Mouse (Mus musculus): ENCODE data around the gene Tnfrsf9.

DNA sequence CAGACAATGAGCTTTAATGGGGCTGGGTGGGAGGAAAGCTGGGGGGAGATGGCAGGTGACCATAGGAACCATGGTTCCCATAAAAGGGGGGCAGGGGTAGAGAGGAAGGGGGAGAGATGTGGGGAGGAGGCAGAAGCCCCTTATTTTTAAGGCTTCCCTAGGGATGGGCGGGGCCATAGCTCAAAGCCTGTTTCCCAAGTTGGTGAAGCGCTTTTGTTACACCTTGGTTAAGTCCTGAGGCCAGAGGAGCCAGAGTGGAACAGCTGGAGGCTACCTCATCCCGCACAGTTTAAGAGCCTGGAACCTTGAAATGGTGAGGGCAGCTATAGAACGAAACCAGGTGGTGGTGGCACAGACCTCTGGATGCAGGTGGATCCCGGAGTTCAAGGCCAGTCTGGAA lies 26.5 kb upstream of the Tnfrsf9 start:
- TF ChIP-seq CTCF (IDR thresholded peaks at IDR 0.05; ENCODE audit: low read depth) (no peak), EP300 (IDR thresholded peaks at IDR 0.05; ENCODE audit: low read depth) (no peak)

All from heart, postnatal 0 days (tissue).